Mouse (Mus musculus): Measurements from ENCODE around the gene Gm11037.

DNA sequence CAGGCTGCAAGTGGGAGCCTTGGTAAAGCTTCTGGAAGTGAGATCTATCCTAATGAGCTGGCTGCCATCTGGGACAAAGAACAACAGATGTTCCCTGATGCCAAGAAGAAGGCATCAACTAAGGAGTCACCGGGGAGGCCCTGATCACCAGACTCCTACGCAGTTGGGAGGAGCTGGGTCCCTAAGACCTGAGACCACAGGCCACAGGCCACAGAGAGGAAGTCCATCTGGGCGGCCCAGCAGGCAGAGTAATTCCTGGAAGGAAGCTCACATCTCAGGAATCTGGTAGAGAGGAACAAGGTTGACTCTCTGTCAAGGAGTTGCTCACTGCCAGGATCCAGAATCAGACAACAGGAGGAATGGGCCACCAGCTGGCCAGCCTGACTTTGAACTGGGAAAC is 9.1 kb upstream of the Gm11037 start:
- no peak for TF ChIP-seq CTCF (IDR thresholded peaks at IDR 0.05; ENCODE audit: insufficient read depth, low read depth, low read length)
- TF ChIP-seq POLR2A (IDR thresholded peaks at IDR 0.05; ENCODE audit: insufficient read depth, low read depth, low read length), result no peak

All from olfactory bulb, adult 2 months (tissue).